Mouse (Mus musculus) frontal cortex, postnatal 10 days (tissue): Measurements from ENCODE around the gene Fam196a.

ENCODE experiments used
- DNase-seq, 2 experiments: peaks; one replicate each; pipeline ENCODE4 v3.0.0; 2022; ENCODE audit warnings: low spot score in 2 of 2, mixed read lengths in 1 of 2

Fam196a gene

DNA sequence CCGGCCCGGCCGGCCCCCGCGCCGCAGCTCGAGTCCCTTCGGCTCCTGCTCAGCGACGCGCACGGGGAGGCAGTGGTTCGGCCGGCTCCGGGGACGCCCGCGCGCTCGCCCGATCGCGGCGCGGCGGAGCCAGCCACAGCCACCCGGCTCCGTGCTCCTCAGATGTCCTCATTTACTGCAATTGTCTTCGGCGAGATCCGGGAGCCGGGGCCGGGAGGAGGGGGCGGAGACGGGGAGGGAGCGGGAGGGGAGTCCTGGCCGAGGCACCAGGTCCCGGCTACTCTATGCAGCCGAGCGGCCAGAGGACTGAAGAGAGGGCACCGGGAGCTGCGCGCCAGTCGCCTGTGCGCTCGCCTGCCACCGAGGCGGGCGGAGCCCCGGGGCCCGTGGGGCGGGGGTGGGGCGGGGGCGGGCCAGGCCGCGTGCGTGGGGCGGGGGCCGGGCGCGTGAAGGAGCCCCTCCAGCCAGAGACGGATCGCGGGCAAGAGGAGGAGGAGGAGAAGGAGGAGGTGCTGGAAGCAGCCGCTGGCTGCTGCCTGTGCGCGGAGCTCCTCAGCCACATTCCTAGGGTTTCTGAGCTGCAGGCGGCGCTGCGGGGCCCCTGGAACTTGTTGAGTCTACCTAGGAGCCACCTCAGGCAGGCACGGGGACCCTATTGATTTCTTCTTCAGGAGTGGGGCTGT, at the start of gene Fam196a:
Fam196a (minus strand) TSS at position 504 of the 683 bp plus-strand sequence.
- DNase-seq = peak; percentile 59 to 75

DNA sequence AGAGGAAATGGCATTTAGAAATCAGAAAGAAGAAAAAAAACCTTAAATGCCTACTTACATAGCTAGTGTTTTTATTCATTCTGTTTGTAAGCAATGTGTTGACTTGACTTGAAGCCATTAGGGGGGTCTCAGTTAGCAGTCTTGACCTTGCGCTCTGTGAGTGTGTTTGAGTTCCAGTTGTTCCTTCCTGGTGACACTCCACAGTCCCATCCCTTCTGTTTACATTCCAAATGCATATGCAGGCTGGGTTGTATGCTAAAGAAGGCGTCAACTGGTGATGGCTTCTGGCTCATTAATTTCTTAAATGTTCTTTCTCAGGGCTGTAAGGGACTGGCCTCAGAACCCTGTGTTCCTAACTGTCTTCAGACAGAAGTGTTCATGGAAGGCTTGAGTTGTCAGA, 23.4 kb upstream of the Fam196a start:
- DNase-seq = no peak

DNA sequence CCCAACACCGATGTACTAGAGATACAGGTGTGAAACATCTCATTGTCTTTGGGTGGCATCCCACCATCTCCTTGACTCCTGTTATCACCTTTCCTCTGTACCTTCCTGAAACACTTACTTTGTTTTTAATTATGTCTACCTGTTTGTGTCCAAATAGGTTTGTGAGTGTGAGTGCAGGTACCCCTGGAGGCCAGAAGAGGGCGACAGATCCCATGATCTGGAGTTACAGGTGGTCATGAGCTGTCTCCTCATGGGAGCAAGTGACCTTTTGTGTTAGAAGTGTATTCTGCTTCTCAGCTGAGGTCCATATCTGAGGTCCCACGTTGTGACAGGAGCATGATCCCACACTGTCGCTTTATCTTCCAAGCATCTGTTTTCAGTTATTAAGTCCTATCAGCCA, 22.6 kb upstream of the Fam196a start:
- no peak for DNase-seq

DNA sequence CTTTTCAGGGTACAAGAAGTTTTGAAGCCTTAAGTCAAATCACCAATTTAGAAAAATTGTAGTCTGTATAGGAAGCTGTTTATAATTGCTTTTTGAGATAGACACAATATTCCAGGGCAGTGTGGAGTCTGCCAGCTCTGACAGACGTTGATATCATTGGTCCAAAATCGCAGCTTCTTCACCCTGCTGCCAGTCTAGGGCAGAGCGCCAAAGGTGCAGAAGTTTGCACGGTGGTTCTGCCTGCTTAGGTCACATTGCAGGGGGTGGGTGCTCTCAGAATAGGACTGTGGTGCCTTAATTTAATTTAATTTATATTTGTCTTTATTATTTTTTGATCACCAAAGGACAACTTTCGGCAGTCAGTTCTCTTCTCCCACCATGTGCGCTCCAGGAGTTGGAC, 20.9 kb upstream of the Fam196a start:
- no peak for DNase-seq

- DNase-seq = no peak
Observed at GRCm38 (mm10) chr7:134945925-134946716, 7.9 kb upstream of the Fam196a start.

DNA sequence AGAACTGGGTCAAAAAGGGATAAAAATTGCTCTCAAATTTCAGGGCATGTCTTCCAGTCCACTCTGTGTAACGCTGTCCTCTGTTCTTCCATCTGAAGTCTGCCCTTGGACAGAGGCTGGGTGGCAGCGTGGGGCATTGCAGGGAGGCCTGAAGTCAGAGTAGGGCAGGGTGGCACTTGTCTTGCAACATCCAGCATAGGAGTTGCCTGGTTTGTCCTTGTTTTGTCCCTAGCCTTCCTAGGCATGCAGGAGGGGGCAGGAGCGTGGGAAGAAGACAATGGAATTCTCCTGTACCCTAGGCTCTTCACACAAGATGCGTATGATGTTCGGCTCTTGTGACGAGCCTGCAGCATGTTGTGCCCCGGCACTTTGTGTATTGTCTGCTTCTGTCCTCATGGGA, 5.5 kb upstream of the Fam196a start:
- no peak for DNase-seq

GRCm38 (mm10) chr7:134943063-134943462, 4.8 kb upstream of the Fam196a start:
- no peak for DNase-seq

DNA sequence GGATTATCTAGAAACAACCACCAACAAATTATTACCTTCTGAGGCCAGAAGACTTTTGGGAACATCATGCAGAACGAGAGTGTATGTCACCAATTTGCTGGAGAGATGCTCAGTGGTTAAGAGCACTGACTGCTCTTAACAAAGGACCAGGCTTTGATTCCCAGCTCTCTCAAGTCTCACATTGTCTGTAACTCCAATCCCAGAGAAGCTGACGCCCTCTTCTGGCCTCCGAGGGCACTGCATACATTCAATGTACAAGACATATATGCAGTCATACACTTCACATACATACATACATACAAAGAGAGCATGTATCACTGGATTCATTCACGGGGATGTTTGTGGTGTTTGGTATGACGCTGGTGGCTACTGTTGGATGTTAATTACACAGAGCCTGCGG, 3.7 kb upstream of the Fam196a start:
- no peak for DNase-seq

GRCm38 (mm10) chr7:134937471-134937926, 731 bp downstream of the Fam196a start:
- DNase-seq = peak in 1 of 2 experiments; percentile 20

DNA sequence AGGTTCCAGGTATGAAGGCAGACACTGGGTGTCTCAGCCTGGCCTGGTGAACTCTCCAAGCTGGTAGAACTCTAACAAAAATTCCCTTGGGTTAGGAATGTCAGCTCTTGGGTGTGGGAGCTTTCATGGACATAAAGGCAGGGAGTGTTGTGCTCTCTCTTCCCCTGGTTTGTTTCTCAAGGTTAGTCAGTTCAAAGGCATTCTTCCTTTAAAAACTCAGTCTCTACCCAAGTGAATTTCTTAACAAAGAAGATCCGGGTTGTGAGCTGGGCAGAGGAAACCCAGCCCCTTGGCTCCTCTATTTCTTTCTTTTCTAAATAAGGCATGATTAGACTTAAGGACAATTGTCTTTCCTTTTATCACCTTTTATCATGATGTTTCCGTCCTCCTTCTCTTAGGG, 6.3 kb downstream of the Fam196a start:
- DNase-seq = no peak

DNA sequence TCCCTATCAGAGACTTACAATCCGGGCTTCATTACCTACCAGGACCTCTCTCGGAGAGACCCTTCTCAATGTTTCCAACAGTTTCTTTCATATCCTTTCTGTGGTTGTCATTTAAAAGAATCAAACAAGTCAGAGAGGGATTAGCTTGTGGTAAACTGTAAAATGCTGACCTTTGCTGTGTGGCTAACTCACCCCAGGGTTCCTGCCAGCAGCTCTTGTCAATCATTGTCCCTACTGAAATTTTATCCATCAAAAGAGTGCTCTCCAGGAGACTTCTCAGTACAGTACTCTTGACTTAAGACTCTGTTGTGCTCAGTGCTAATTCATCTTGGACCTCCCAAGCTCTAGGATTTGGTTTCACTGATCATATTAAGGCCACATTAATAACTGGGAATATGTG, 36.2 kb downstream of the Fam196a start:
- DNase-seq = no peak

- no peak for DNase-seq
Observed at GRCm38 (mm10) chr7:134899462-134899861, 38.8 kb downstream of the Fam196a start.

DNA sequence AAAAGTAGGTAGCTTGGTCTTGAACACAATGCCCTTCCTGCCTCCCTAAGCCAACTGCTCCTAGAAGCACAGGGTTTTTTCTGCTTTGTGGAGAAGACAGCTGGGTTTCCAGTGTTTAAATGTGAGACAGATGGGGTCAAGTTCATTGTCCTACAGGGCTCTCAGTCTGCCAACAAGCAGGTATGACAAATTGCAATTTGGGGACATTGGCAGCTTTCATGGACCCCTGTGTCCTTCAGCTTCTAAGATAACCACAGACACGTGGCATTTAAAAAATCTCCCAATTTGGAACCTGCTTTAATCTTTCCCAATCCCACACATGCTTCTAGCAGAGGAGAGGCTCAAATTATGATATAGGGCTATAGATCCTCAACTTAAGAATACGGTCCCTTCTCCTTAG, 43.6 kb downstream of the Fam196a start:
- DNase-seq = no peak

DNA sequence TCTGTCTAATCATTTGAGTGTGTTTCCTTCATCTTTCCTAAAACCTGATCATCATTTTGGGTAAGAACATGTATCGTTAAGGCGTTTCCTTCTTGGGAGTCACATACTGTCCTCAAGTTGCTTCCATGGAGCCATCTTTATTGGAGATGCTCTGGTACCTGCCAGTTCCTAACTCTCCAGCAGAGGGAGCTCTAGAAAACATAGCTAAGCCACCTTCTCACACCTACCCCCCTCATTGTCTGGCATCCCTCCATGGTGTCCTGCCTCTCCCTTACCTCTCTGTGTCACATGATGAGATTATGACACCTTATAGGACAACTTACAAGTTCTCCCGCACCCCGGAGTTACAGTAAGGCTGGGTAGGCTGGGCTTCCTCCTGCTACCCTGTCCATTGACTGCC, 45.3 kb downstream of the Fam196a start:
- no peak for DNase-seq

GRCm38 (mm10) chr7:134892449-134892871, 45.8 kb downstream of the Fam196a start:
- no peak for DNase-seq

DNA sequence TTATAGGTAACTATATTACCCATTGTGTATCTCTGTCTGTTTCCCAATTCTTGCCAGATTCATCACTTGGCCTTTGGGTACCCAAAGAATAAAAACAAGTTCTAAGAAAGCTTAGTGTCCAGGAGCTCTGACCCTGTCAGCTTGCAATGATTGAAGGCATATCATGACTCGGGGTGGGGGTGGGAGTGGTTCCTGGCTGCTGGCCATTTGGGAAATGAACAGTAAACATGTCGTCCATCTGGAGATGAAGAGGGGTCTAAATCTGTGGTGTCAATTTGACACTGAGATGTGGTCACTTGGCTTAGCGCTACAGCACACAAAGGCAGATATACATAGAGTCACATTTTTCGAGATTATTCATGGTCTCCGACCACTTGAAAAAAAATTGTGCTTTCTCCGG, 54.7 kb downstream of the Fam196a start:
- DNase-seq = no peak

DNA sequence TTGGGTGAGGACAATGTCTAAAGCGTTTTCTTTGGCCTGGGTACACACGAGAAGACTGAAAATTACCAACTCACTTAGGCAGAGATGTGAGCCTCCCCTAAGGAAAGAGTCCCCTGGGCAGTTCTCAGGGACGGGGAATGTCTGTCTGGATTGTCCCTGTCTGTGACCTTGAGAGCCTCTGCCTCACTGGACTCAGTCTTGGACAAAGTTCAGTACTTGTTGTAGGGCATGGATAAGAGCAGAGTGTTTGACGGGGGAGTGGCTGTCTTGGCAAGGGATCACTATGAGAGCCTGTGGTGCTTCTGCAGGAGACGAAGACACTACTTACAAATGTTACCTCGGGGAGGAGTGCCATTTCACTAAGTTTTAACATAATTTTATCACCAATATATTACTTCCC, 57.8 kb downstream of the Fam196a start:
- DNase-seq = no peak

DNA sequence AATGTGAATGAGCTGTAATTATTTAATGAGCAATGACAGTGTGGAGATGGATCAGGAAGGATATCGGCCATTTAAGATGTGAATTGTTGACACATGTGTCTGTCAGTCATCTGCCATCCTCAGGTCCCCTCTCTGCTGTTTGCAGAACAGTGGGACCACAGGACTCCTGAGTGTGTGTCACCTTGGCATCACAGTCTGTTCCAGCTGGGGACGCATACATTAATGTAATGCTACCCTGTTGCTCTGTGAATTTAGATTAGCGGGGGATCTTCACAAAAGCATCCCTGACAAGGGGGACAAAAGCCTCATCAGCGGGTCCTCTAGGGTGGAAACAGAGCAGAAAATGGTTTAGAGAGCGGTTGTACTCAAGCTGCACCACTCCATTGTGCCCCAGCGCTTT, 59.2 kb downstream of the Fam196a start:
- DNase-seq = no peak

- no peak for DNase-seq
Observed at GRCm38 (mm10) chr7:134872981-134873380, 65.2 kb downstream of the Fam196a start.

DNA sequence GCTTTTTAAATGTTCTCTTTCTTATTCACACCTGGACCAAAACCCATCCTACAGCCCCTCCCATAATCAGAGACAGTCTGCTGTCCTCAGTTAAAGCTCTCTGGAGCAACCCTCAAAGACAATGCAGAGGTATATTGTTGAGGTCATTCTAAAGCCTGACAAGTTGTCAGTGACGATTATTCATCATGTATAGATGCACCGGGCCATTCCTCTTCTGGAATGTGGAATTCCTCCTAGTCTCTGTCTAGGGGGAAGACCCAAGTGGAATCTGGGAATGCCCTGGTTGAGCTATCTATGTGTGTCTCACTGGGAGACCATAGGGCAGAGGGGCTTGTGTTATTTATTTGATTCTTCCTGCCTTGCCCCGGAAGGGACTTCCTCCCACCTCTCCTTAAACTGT, 65.7 kb downstream of the Fam196a start:
- DNase-seq = no peak

GRCm38 (mm10) chr7:134864175-134864574, 74.1 kb downstream of the Fam196a start:
- peak in 1 of 2 experiments; percentile 11 for DNase-seq

DNA sequence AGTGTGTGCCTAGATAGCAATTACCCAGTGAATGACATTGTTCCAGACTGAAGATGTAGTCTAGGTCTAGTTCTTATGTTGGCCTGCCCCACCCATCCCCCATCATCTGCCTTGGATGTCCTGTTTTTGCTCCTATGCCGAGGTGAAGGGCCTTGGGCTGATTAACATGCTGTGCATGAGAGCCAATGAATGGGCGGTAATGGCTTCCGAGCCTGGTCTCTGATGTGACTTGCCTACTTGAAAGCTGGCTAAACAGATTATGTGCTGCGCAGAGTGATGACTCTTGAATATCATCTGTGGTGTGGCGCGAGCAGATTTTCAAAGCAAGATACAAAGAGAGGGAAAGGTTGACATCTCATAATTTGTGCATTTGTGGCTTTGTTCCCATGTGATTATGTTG, 76.2 kb downstream of the Fam196a start:
- DNase-seq = no peak

- no peak for DNase-seq
Observed at GRCm38 (mm10) chr7:134842751-134843150, 95.5 kb downstream of the Fam196a start.
